Mouse (Mus musculus) bone marrow, adult 2 months (tissue): ENCODE measurements around the gene Tent4a. TPM values are rescaled to one million over a fixed set of nuclear protein-coding genes. Genes with fewer than 3 reads are reported as not detected.

Source experiments
- H3K27ac ChIP-seq: fragments of 200-500 bp; 2 replicates; pipeline ENCODE4 v1.5.1; 2012; ENCODE audit warnings: low read depth, mild to moderate bottlenecking, control low read depth, inconsistent platforms, low read length; ENCODE audit not compliant: control insufficient read depth, poor library complexity, insufficient read depth
- H3K4me1 ChIP-seq: fragments of 200-500 bp; 2 replicates; pipeline ENCODE4 v1.6.1; 2011; ENCODE audit warnings: low read length; ENCODE audit not compliant: control insufficient read depth, insufficient read depth
- H3K4me3 ChIP-seq: fragments of 200-500 bp; replicated peaks from 2 replicates; pipeline ENCODE3; 2011; ENCODE audit warnings: mild to moderate bottlenecking, low read depth, low read length, control low read depth; ENCODE audit not compliant: control insufficient read depth
- CTCF ChIP-seq: fragments of 200-500 bp; IDR thresholded peaks from 2 replicates; pipeline ENCODE4 v1.5.1; 2011; ENCODE audit warnings: low read length, control low read depth; ENCODE audit not compliant: control insufficient read depth, insufficient read depth
- POLR2A ChIP-seq: fragments of 200-500 bp; IDR thresholded peaks from 2 replicates; pipeline ENCODE4 v1.6.1; 2011; ENCODE audit warnings: low read depth, mild to moderate bottlenecking, control low read depth, low read length, borderline replicate concordance; ENCODE audit not compliant: control insufficient read depth
- WGBS: fragments of 180-500 bp; shearing (Covaris S2); methylation state at CpG from one replicate; pipeline ENCODE4 v1.1.7; 2018; 5-methylcytosine and 5-hydroxymethylcytosine counted together
- polyA plus RNA-seq: library from polyadenylated mRNA; stranded (reverse); fragments of >200 nt; gene quantifications from 2 replicates; pipeline ENCODE4 v1.2.4, GENCODE M21; 2011; ENCODE audit warnings: low replicate concordance; ENCODE audit not compliant: missing spikeins, insufficient read depth, insufficient read length

Tent4a gene
- polyA plus RNA-seq, 1 experiment = 7.6 TPM

GRCm38 (mm10) chr13:69541776-69542175 is 7.4 kb upstream of the Tent4a start:
- Histone ChIP-seq H3K4me3 (no peak overlapping the region), H3K4me1 (no peaks in the 10 kb centered on the region), H3K27ac (no peak overlapping the region)
- WGBS = 72% methylated on average over 10 of the region's 10 CpGs
- no peak for TF ChIP-seq CTCF
- no peak for TF ChIP-seq POLR2A

- Histone ChIP-seq H3K4me3 (no peak overlapping the region), H3K4me1 (no peaks in the 10 kb centered on the region), H3K27ac (no peak overlapping the region)
- WGBS = 27% methylated on average over 6 of the region's 6 CpGs
- no peak for TF ChIP-seq CTCF
- TF ChIP-seq POLR2A = no peak
Observed at GRCm38 (mm10) chr13:69541209-69541608, 6.8 kb upstream of the Tent4a start.

- WGBS = 52% methylated on average over 4 of the region's 4 CpGs
- no peak overlapping the region for H3K4me3 ChIP-seq
- no peak overlapping the region for H3K27ac ChIP-seq
- no peaks in the 10 kb centered on the region for H3K4me1 ChIP-seq
- TF ChIP-seq POLR2A = no peak
- no peak for TF ChIP-seq CTCF
Observed at GRCm38 (mm10) chr13:69538327-69538726, 3.9 kb upstream of the Tent4a start.

DNA sequence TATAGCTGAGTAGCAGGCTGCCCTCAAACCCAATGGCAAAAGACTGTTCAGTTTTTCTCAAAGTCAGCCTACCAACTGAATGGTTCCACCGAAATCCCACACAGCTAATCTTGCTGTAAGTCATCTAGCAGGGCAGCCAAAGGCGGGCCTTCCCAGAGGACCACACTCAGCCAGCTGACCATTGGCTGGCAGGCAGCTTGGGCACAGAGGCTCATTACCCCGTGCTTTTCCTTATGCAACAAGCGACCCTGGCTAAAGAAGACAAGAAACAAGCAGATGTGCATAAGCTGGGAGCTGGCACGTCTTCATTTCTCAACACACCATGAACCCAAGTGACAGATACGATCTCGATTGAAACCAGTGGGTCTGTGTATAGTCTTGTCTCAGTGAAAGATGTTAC is 2.9 kb upstream of the Tent4a start:
- Histone ChIP-seq H3K4me3 (no peak overlapping the region), H3K27ac (no peak overlapping the region), H3K4me1 (no peaks in the 10 kb centered on the region)
- WGBS = 81% methylated on average over 7 of the region's 7 CpGs
- TF ChIP-seq CTCF (no peak), POLR2A (no peak)

- no peak for TF ChIP-seq POLR2A
- TF ChIP-seq CTCF = no peak
- H3K27ac ChIP-seq = no peak overlapping the region
- peaks cover 3% of the 10 kb centered on the region for H3K4me1 ChIP-seq
- 67% methylated on average over 4 of the region's 4 CpGs for WGBS
- no peak overlapping the region for H3K4me3 ChIP-seq
Observed at GRCm38 (mm10) chr13:69536021-69536420, 1.6 kb upstream of the Tent4a start.

DNA sequence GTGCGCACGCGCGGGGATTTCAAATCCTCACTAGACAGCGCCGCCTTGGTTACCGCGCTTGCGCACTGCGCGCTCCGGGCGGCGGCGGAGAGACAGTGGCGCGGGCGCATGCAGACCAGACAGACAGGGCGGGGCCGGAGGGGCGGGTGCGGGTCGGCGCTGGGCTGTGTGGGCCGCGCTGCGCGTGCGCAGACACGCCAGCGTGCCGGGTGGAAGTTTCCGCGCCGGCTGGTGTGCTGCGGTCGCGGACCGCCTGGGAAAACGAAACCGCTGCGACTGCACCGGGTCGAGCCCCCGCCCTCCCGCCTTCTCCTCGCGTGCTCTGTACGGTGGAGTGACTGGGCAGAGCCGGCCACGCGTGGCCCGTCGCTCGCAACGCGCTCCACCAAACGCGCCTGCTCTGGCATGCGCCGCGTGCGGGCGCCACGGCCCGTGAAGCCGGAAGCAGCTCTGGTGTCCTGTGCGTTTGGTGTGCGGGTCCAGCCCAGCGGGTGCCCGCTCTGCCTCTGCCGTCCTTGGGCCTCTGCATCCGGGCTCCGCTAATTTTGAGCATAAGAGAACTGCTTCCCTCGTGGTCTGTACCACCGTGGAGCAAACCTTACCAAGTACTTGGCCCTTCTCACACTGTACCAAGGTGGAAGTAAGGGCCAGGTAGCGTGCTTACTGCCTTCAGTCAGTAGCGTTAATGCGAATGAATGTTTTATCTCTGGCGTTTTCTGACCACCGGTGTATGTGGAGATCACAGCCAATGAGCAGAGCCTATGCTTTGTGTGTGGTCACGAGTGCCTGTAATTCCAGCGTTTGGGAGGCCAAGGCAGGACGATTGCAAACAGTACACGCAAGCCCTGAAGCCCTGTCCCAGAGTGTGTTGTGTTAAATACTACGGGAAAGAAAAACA is 486 bp upstream of the Tent4a start:
- TF ChIP-seq CTCF (no peak), POLR2A (peak; percentile 85; the same call in 1 of the 2 replicates)
- Histone ChIP-seq H3K4me3 (peak overlapping the region; percentile 88), H3K27ac (peak overlapping the region; percentile 94), H3K4me1 (peaks cover 3% of the 10 kb centered on the region)
- WGBS = under 1% methylated on average over 86 of the region's 86 CpGs

- TF ChIP-seq POLR2A = 0 out of 2 replicates have a peak, but pooled peaks have one; percentile 29
- TF ChIP-seq CTCF = no peak
- Histone ChIP-seq H3K4me1 (peaks cover 3% of the 10 kb centered on the region), H3K4me3 (peak within 1 kb of the TSS; percentile 94), H3K27ac (peak within 1 kb of the TSS; percentile 94)
- WGBS = 6% methylated on average over 146 of the region's 155 CpGs
Observed at GRCm38 (mm10) chr13:69533405-69534333, 748 bp downstream of the Tent4a start, which contains the start of gene Nsun2. TSS of gene Nsun2 (plus strand) at chr13:69533746.

GRCm38 (mm10) chr13:69532893-69533404 is 1.5 kb downstream of the Tent4a start:
- peaks cover 3% of the 10 kb centered on the region for H3K4me1 ChIP-seq
- H3K27ac ChIP-seq = peak overlapping the region; percentile 94
- 3% methylated on average over 9 of the region's 9 CpGs for WGBS
- peak overlapping the region; percentile 94 for H3K4me3 ChIP-seq
- TF ChIP-seq CTCF = no peak
- no peak for TF ChIP-seq POLR2A
